Mouse (Mus musculus) bone marrow, adult 2 months (tissue): ENCODE measurements around the gene Herpud1. TPM values are rescaled to one million over a fixed set of nuclear protein-coding genes. Genes with fewer than 3 reads are reported as not detected.
A peak's percentile ranks its signal among the peaks of the same experiment; 100 is the strongest.

Source experiments
- H3K27ac ChIP-seq: fragments of 200-500 bp; 2 replicates; pipeline ENCODE4 v1.5.1; 2012; ENCODE audit warnings: low read depth, mild to moderate bottlenecking, control low read depth, inconsistent platforms, low read length; ENCODE audit not compliant: control insufficient read depth, poor library complexity, insufficient read depth
- H3K4me1 ChIP-seq: fragments of 200-500 bp; 2 replicates; pipeline ENCODE4 v1.6.1; 2011; ENCODE audit warnings: low read length; ENCODE audit not compliant: control insufficient read depth, insufficient read depth
- H3K4me3 ChIP-seq: fragments of 200-500 bp; replicated peaks from 2 replicates; pipeline ENCODE3; 2011; ENCODE audit warnings: mild to moderate bottlenecking, low read depth, low read length, control low read depth; ENCODE audit not compliant: control insufficient read depth
- CTCF ChIP-seq: fragments of 200-500 bp; IDR thresholded peaks from 2 replicates; pipeline ENCODE4 v1.5.1; 2011; ENCODE audit warnings: low read length, control low read depth; ENCODE audit not compliant: control insufficient read depth, insufficient read depth
- POLR2A ChIP-seq: fragments of 200-500 bp; IDR thresholded peaks from 2 replicates; pipeline ENCODE4 v1.6.1; 2011; ENCODE audit warnings: low read depth, mild to moderate bottlenecking, control low read depth, low read length, borderline replicate concordance; ENCODE audit not compliant: control insufficient read depth
- WGBS: fragments of 180-500 bp; shearing (Covaris S2); methylation state at CpG from one replicate; pipeline ENCODE4 v1.1.7; 2018; 5-methylcytosine and 5-hydroxymethylcytosine counted together
- polyA plus RNA-seq: library from polyadenylated mRNA; stranded (reverse); fragments of >200 nt; gene quantifications from 2 replicates; pipeline ENCODE4 v1.2.4, GENCODE M21; 2011; ENCODE audit warnings: low replicate concordance; ENCODE audit not compliant: missing spikeins, insufficient read depth, insufficient read length

Herpud1 gene
- polyA plus RNA-seq, 1 experiment, result 69.2 TPM

DNA sequence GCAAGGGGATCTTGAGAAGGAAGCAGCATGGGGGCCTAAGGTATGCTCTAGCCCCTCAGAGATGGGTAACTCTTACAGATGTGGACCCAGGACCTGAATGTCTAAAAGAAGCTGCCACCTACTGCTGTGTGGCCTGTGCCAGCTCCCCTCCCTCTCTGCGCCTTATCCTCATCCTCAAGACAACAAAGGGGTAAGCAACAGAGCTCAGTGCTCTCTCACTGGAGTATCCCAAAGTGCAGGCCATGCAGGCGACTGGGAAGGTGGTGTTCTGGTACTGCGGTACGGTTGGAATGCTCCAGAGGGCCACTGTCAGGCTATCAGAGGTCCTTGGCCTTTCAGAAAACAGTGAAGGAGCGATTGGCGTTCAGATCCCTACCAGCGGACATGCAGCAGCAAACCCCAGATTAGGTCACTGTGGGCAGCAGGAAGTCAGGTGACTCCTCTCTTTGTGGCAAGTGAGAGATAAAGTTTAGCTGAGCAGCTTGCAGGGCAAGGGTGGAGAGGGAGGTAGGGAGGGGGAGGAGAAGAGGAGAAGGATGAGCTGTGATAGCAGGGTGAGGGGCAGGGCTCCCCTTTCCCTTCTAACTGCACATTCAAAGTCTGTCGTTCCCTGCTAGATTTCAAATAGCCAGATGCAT, 22.3 kb downstream of the Herpud1 start:
- WGBS, result 35% methylated on average over 8 of the region's 8 CpGs
- Histone ChIP-seq H3K4me1 (no peaks in the 10 kb centered on the region; the same call in 1 of the 2 replicates), H3K4me3 (no peak overlapping the region), H3K27ac (peak overlapping the region; percentile 12)
- TF ChIP-seq POLR2A (no peak), CTCF (no peak)

DNA sequence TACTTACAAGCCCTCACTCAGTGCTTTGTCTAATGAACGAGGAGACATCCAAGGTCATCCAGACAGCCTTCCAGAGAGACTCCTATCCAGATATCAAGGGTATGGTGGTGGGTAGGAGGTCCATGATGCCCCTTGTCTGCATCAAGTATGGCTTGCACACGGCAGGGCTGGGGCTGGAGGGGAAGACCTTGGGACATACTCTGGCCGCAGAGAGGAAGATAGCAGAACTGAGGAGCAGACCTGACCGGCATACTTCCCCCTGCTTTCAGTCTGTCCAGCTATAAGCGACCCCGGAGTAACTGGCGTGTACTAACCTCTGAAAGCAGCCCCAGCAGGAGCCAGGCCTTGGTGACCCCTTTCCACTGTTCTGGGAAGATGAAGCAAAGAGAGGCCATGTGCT, 23.3 kb downstream of the Herpud1 start:
- Histone ChIP-seq H3K4me3 (no peak overlapping the region), H3K4me1 (no peaks in the 10 kb centered on the region; the same call in 1 of the 2 replicates), H3K27ac (no peak overlapping the region)
- TF ChIP-seq CTCF (no peak), POLR2A (no peak)
- 56% methylated on average over 7 of the region's 7 CpGs for WGBS

- Histone ChIP-seq H3K4me3 (no peak overlapping the region), H3K4me1 (peaks cover under 1% of the 10 kb centered on the region), H3K27ac (no peak overlapping the region)
- WGBS, result 49% methylated on average over 6 of the region's 6 CpGs
- TF ChIP-seq POLR2A, result no peak
These were observed 26.3 kb downstream of the Herpud1 start for GRCm38 (mm10) chr8:94412518-94412917.

DNA sequence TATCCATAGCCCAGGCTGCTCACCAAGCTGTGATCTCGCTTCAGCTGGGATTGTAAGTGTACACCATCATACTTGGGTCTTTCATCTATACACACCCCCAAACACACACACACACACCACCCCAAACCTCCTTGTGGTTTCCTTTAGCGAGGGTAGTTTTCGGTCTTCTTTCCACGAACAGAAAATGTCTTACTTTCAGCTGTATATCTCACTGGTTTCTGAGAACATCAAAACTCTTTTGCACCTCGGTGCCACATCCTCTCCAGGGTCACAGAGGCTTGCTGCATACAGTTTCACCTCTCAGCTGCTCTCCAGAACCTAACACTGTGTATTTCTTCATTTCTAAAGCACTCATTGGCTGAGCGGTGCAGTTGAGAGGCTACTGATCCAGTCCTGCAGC, 27.3 kb downstream of the Herpud1 start:
- Histone ChIP-seq H3K27ac (0 out of 2 replicates have a peak overlapping the region, but pooled peaks have one; percentile 46), H3K4me1 (peaks cover 5% of the 10 kb centered on the region)

GRCm38 (mm10) chr8:94415218-94415617, 29.0 kb downstream of the Herpud1 start:
- TF ChIP-seq POLR2A (no peak), CTCF (no peak)
- 48% methylated on average over 2 of the region's 2 CpGs for WGBS
- Histone ChIP-seq H3K27ac (no peak overlapping the region), H3K4me1 (peaks cover 6% of the 10 kb centered on the region), H3K4me3 (no peak overlapping the region)

More for the DNA sequence above, 27.3 kb downstream of the Herpud1 start:
- TF ChIP-seq POLR2A (no peak), CTCF (no peak)
- H3K4me3 ChIP-seq, result no peak overlapping the region
- 25% methylated on average over 6 of the region's 6 CpGs for WGBS

DNA sequence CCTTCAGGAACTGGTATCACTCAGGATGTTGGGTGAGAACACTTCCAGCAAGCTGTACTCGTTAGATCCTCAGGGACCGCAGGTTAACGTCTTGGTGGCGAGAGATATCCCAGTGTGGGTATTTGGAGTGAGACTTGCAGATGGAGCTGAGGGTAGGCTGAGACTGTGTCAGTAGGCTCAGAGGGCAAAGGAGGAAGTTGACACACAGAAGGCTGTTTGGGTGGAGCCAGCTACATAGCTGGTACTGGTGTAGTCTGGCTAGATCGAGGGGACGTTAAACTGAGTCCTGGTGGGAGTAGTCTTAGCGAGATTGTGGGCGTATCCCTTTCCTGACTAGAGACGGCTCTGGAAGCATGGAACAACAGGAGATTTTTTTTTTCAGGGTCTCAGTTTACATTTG, 31.8 kb downstream of the Herpud1 start:
- TF ChIP-seq CTCF, result no peak
- TF ChIP-seq POLR2A, result no peak
- H3K4me1 ChIP-seq, result peaks cover 6% of the 10 kb centered on the region
- peak overlapping the region; percentile 66; the same call in 1 of the 2 replicates for H3K27ac ChIP-seq
- WGBS, result 25% methylated on average over 9 of the region's 9 CpGs
- H3K4me3 ChIP-seq, result no peak overlapping the region

DNA sequence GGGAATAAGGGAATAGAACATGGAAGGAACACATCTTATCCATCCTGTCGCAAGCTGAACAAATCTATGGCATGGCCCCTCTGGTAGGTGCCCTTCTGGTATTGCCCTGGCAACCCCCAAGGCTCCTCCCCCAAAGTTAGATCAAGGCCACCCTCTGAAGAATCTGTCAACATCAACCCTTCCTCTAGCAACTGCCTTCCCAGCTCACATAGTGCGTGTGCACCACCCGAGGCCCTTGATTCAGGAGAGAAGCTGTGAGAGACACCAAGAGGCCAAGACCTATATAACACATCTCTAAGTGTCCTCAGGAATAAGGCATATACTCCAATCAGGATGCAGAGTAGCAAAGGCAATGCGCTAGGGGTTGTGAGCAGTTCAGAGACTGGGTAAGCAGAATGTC, 36.0 kb downstream of the Herpud1 start:
- H3K4me3 ChIP-seq, result no peak overlapping the region
- TF ChIP-seq POLR2A, result no peak
- TF ChIP-seq CTCF, result no peak
- no peak overlapping the region for H3K27ac ChIP-seq
- H3K4me1 ChIP-seq, result peaks cover 7% of the 10 kb centered on the region
- WGBS, result 73% methylated on average over 4 of the region's 4 CpGs

DNA sequence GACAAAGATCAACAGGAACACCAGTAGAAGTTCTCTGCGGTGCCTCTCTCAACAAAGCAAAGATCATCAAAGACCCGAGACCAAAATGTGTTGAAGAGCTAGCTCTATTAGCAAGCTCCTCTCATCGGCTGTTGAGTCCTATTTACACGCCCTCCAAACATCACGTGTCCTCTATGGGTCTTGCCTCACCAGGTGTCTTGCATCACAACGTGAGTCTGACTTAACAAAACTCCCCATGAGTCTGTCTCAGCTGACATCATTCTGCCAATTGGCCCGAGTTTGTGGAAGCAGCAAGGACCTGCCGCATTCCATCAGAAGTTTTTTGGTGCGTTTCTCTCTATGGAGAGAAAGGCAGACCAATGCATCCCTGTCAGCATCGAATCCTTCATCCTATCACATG, 41.7 kb downstream of the Herpud1 start:
- H3K4me3 ChIP-seq, result no peak overlapping the region
- no peak for TF ChIP-seq POLR2A
- TF ChIP-seq CTCF, result no peak
- peaks cover 2% of the 10 kb centered on the region; the same call in 1 of the 2 replicates for H3K4me1 ChIP-seq
- H3K27ac ChIP-seq, result no peak overlapping the region
- WGBS, result 49% methylated on average over 10 of the region's 10 CpGs

GRCm38 (mm10) chr8:94428420-94428819, 42.2 kb downstream of the Herpud1 start:
- no peak overlapping the region for H3K4me3 ChIP-seq
- TF ChIP-seq POLR2A (no peak), CTCF (no peak)
- H3K4me1 ChIP-seq, result peaks cover 2% of the 10 kb centered on the region; the same call in 1 of the 2 replicates
- WGBS, result 59% methylated on average over 4 of the region's 4 CpGs
- H3K27ac ChIP-seq, result no peak overlapping the region
